Mouse (Mus musculus): ENCODE measurements around the gene Sik3.
A peak's percentile ranks its signal among the peaks of the same experiment; 100 is the strongest.
"Not testable (repeated sequence)": the region's sequence is repeated elsewhere in the genome, so short reads cannot be mapped to it uniquely, and the experiment has no call there.

Sik3 gene

GRCm38 (mm10) chr9:46098360-46098985, 85.9 kb downstream of the Sik3 start:
- DNase-seq (ENCODE audit: low read depth in 2 of 2, low spot score in 2 of 2): no peak

- DNase-seq (ENCODE audit: low read depth in 2 of 2, low spot score in 2 of 2): no peak
Measured at GRCm38 (mm10) chr9:46099107-46099506, 86.5 kb downstream of the Sik3 start.

GRCm38 (mm10) chr9:46103154-46103553, 90.5 kb downstream of the Sik3 start:
- no peak for DNase-seq (ENCODE audit: low read depth in 2 of 2, low spot score in 2 of 2)

- DNase-seq (ENCODE audit: low read depth in 2 of 2, low spot score in 2 of 2): no peak
Measured at GRCm38 (mm10) chr9:46106105-46106504, 93.5 kb downstream of the Sik3 start.

- DNase-seq (ENCODE audit: low read depth in 2 of 2, low spot score in 2 of 2): no peak
Measured at GRCm38 (mm10) chr9:46110648-46111047, 98.0 kb downstream of the Sik3 start.

- DNase-seq (ENCODE audit: low read depth in 2 of 2, low spot score in 2 of 2): no peak
Measured at GRCm38 (mm10) chr9:46111334-46111733, 98.7 kb downstream of the Sik3 start.

GRCm38 (mm10) chr9:46112246-46112645, 99.6 kb downstream of the Sik3 start:
- no peak for DNase-seq (ENCODE audit: low read depth in 2 of 2, low spot score in 2 of 2)

- peak in 1 of 2 experiments; percentile 0 for DNase-seq (ENCODE audit: low read depth in 2 of 2, low spot score in 2 of 2)
Measured at GRCm38 (mm10) chr9:46118844-46119385, 106.3 kb downstream of the Sik3 start.

- peak in 1 of 2 experiments; percentile 12 for DNase-seq (ENCODE audit: low read depth in 2 of 2, low spot score in 2 of 2)
Measured at GRCm38 (mm10) chr9:46119943-46120441, 107.4 kb downstream of the Sik3 start.

- no peak for DNase-seq (ENCODE audit: low read depth in 2 of 2, low spot score in 2 of 2)
Measured at GRCm38 (mm10) chr9:46120468-46121253, 108.0 kb downstream of the Sik3 start.

- no peak for DNase-seq (ENCODE audit: low read depth in 2 of 2, low spot score in 2 of 2)
Measured at GRCm38 (mm10) chr9:46121486-46121885, 108.9 kb downstream of the Sik3 start.

GRCm38 (mm10) chr9:46122731-46123130, 110.1 kb downstream of the Sik3 start:
- no peak for DNase-seq (ENCODE audit: low read depth in 2 of 2, low spot score in 2 of 2)

- DNase-seq (ENCODE audit: low read depth in 2 of 2, low spot score in 2 of 2): no peak
Measured at GRCm38 (mm10) chr9:46126295-46126694, 113.7 kb downstream of the Sik3 start.

- no peak for DNase-seq (ENCODE audit: low read depth in 2 of 2, low spot score in 2 of 2)
Measured at GRCm38 (mm10) chr9:46127326-46127725, 114.7 kb downstream of the Sik3 start.

GRCm38 (mm10) chr9:46129241-46129640, 116.6 kb downstream of the Sik3 start:
- no peak for DNase-seq (ENCODE audit: low read depth in 2 of 2, low spot score in 2 of 2)

GRCm38 (mm10) chr9:46132821-46133220, 120.2 kb downstream of the Sik3 start:
- DNase-seq (ENCODE audit: low read depth in 2 of 2, low spot score in 2 of 2): not testable (repeated sequence)

- DNase-seq (ENCODE audit: low read depth in 2 of 2, low spot score in 2 of 2): no peak
Measured at GRCm38 (mm10) chr9:46138831-46139230, 126.2 kb downstream of the Sik3 start.

- DNase-seq (ENCODE audit: low read depth in 2 of 2, low spot score in 2 of 2): no peak
Measured at GRCm38 (mm10) chr9:46140811-46141210, 128.2 kb downstream of the Sik3 start.

GRCm38 (mm10) chr9:46142031-46142430, 129.4 kb downstream of the Sik3 start:
- no peak for DNase-seq (ENCODE audit: low read depth in 2 of 2, low spot score in 2 of 2)

- no peak for DNase-seq (ENCODE audit: low read depth in 2 of 2, low spot score in 2 of 2)
Measured at GRCm38 (mm10) chr9:46142492-46142891, 129.9 kb downstream of the Sik3 start.

- DNase-seq (ENCODE audit: low read depth in 2 of 2, low spot score in 2 of 2): no peak
Measured at GRCm38 (mm10) chr9:46144976-46145375, 132.4 kb downstream of the Sik3 start.

- no peak for DNase-seq (ENCODE audit: low read depth in 2 of 2, low spot score in 2 of 2)
Measured at GRCm38 (mm10) chr9:46146437-46146836, 133.8 kb downstream of the Sik3 start.
